Mouse (Mus musculus): Measurements from ENCODE around the gene Ngrn.

Ngrn gene

GRCm38 (mm10) chr7:80264606-80265005, 3.6 kb downstream of the Ngrn start:
- DNase-seq, result no peak

GRCm38 (mm10) chr7:80267764-80268163, 6.7 kb downstream of the Ngrn start:
- no peak for DNase-seq

GRCm38 (mm10) chr7:80268897-80269750, 8.1 kb downstream of the Ngrn start, which contains the start of gene Vps33b:
Gene Vps33b (plus strand): TSS chr7:80269649.
- peak; percentile 94 for DNase-seq

GRCm38 (mm10) chr7:80269751-80270255, 8.8 kb downstream of the Ngrn start:
- no peak for DNase-seq

- no peak for DNase-seq
Observed at GRCm38 (mm10) chr7:80273456-80273855, 12.4 kb downstream of the Ngrn start.

- DNase-seq, result no peak
Observed at GRCm38 (mm10) chr7:80276374-80276773, 15.4 kb downstream of the Ngrn start.

GRCm38 (mm10) chr7:80280032-80280431, 19.0 kb downstream of the Ngrn start:
- no peak for DNase-seq

GRCm38 (mm10) chr7:80280998-80281397, 20.0 kb downstream of the Ngrn start:
- DNase-seq, result no peak

GRCm38 (mm10) chr7:80281646-80282045, 20.6 kb downstream of the Ngrn start:
- no peak for DNase-seq

GRCm38 (mm10) chr7:80283226-80283918, 22.4 kb downstream of the Ngrn start:
- DNase-seq, result no peak

- no peak for DNase-seq
Observed at GRCm38 (mm10) chr7:80284391-80284790, 23.4 kb downstream of the Ngrn start.

- DNase-seq, result no peak
Observed at GRCm38 (mm10) chr7:80285725-80286124, 24.7 kb downstream of the Ngrn start.

GRCm38 (mm10) chr7:80287736-80288135, 26.7 kb downstream of the Ngrn start:
- no peak for DNase-seq

- peak; percentile 99 for DNase-seq
Observed at GRCm38 (mm10) chr7:80294062-80294763, 33.2 kb downstream of the Ngrn start, which contains the start of gene Prc1. Gene Prc1 (plus strand): TSS chr7:80294450.

- DNase-seq, result no peak
Observed at GRCm38 (mm10) chr7:80294764-80295648, 34.0 kb downstream of the Ngrn start.

GRCm38 (mm10) chr7:80296462-80296861, 35.4 kb downstream of the Ngrn start:
- DNase-seq, result no peak

GRCm38 (mm10) chr7:80297041-80297440, 36.0 kb downstream of the Ngrn start:
- no peak for DNase-seq

GRCm38 (mm10) chr7:80298754-80299153, 37.7 kb downstream of the Ngrn start:
- no peak for DNase-seq

GRCm38 (mm10) chr7:80299568-80299967, 38.6 kb downstream of the Ngrn start:
- no peak for DNase-seq

GRCm38 (mm10) chr7:80301522-80301921, 40.5 kb downstream of the Ngrn start:
- no peak for DNase-seq

GRCm38 (mm10) chr7:80307766-80308165, 46.8 kb downstream of the Ngrn start:
- DNase-seq, result no peak

- no peak for DNase-seq
Observed at GRCm38 (mm10) chr7:80310771-80311170, 49.8 kb downstream of the Ngrn start.
